Mouse (Mus musculus): ENCODE results near the gene Olfr1241.

The Olfr1241 gene

DNA sequence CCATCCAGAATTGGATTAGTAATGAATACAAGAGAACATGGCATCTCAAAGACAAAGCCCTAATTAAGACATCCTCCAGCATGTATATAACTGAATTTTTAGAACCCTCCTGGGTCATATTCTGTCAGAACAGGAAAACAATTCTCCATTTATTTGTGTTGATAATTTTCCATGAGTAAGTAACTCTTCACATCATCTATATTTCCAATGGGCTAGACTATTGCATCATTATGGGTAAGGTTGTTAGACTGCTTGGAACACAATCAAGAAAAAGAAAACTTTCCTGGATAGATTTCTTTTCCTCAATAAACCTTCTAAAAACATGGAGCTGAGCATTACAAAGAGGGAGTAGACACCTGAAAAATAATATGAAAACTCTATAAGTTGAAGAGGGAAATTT, at the start of gene Olfr1241:
TSS of gene Olfr1241 (minus strand) at position 101 of the 400 bp plus-strand sequence.
- DNase-seq: no peak

- DNase-seq: no peak
Observed at GRCm38 (mm10) chr2:89531387-89531786, 44.5 kb upstream of the Olfr1241 start, which contains the start of gene Olfr1243. Gene Olfr1243 (minus strand): TSS chr2:89531487.

GRCm38 (mm10) chr2:89498235-89498634, 11.3 kb upstream of the Olfr1241 start, which contains the start of gene Olfr1242:
Gene Olfr1242 (minus strand): TSS chr2:89498335.
- no peak for DNase-seq

DNA sequence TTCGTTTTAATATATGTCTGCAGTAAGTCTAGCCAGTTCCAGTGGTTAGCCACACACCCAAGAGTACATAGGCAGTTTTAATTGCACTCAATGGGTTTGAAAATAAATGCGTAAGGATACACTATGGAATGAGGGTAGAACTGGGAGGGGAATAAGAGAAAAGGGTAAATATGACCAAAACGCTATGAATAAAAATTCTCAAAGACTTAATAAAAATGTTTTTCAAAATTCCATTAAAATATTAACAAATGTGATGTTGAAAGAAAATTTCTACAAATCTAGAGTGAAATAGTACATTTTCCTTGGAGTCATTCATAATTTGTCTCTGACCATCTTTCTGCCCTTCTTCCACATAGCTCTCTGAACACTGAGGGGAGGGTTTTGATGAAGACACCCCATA, 44.0 kb downstream of the Olfr1241 start, which contains the start of gene Olfr1240:
TSS of gene Olfr1240 (minus strand) at position 101 of the 400 bp plus-strand sequence.
- no peak for DNase-seq
